In genomic region chr2:116433481-116433880, GRCm38 (mm10) we compare ENCODE assay signal across 16 mouse cellular contexts.
"Had no signal": no experiment of that assay in that cellular context is flagged by ENCODE, and none has a peak within 500 bp of the region (broad histone marks: within the 10 kb centered on the region; RNA-seq: fewer than 3 reads in every experiment).

No protein-coding gene starts in this region.

- ATAC-seq: midbrain, embryonic 16.5 days had no signal

- H3K9ac ChIP-seq: liver, embryonic 14.5 days; lung, embryonic 14.5 days; midbrain, embryonic 12.5 days; neural tube, embryonic 12.5 days; stomach, embryonic 15.5 days had no signal

- H3K4me2 ChIP-seq: lung, embryonic 14.5 days; midbrain, embryonic 12.5 days; neural tube, embryonic 12.5 days; stomach, embryonic 15.5 days had no signal

- H3K4me3 ChIP-seq: megakaryocyte, embryonic 14.5 days; midbrain, embryonic 12.5 days; neural tube, embryonic 12.5 days; stomach, embryonic 15.5 days had no signal

- DNase-seq: lung, adult 18-20 months; lung, embryonic 14.5 days; lung, postnatal 10 days; midbrain, embryonic 14.5 days; right cerebral cortex, postnatal 14 days; thymus, adult 2 months; thymus, postnatal 25 days; thymus, postnatal 4 days had no signal

- H3K4me1 ChIP-seq: megakaryocyte, embryonic 14.5 days; midbrain, embryonic 12.5 days; neural tube, embryonic 12.5 days; stomach, embryonic 15.5 days had no signal

- H3K36me3 ChIP-seq: midbrain, embryonic 12.5 days; neural tube, embryonic 12.5 days; stomach, embryonic 15.5 days had no signal

- H3K9me3 ChIP-seq: midbrain, embryonic 12.5 days; neural tube, embryonic 12.5 days; stomach, embryonic 15.5 days had no signal

- H3K27ac ChIP-seq: liver, embryonic 14.5 days; macrophage; midbrain, embryonic 12.5 days; neural tube, embryonic 12.5 days; stomach, embryonic 15.5 days; stomach, postnatal 0 days had no signal

- H3K27me3 ChIP-seq: megakaryocyte, embryonic 14.5 days; midbrain, embryonic 12.5 days; neural tube, embryonic 12.5 days; stomach, embryonic 15.5 days had no signal
